Mouse (Mus musculus): ENCODE measurements around the gene Rgl3.

DNA sequence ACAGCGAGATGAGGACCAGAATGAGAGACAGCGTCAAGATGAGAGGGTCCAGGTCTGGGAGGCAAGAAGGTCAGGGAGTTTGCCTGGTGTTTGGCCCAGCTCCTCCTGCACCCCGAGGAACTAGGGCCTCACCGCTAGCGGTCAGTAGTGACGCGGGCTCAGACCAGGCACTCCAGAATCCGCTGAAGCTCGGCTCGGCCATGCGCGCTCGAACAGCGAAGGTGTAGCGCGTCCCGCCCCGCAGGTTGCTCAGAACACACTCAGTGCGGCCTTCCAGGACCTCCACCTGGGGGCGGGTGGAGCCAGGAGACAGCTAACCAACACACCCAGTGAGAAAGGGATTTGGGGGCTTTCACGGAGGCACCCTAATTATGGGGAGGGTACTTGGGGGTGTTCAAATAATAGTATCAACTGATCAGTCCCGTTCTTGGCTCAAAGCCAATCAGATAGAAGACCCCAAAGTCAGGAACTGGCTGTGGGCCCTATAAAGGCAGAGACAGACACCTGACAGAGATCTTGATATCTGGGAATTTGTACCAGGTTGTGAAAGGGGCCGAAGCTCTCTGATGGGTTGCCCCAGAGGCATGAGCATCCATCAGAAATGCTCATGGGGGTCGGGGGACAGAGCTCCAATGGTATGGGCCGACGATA, 28.6 kb downstream of the Rgl3 start:
- TF ChIP-seq CTCF (IDR thresholded peaks at IDR 0.05; ENCODE audit: control insufficient read depth, insufficient read depth, insufficient replicate concordance, low read depth, low read length) (no peak), POLR2A (IDR thresholded peaks at IDR 0.05; ENCODE audit: control insufficient read depth, low read depth, low read length) (no peak)

Measured in testis, adult 2 months (tissue).